Mouse (Mus musculus) cerebellum, postnatal 4 days (tissue): ENCODE results near the gene Gpr15.

Experiments
- DNase-seq, 2 experiments: peaks; one replicate each; pipeline ENCODE4 v3.0.0; 2022; ENCODE audit warnings: low spot score in 2 of 2, mixed read lengths in 1 of 2

Gpr15 gene

GRCm38 (mm10) chr16:58702329-58702932 is 16.4 kb downstream of the Gpr15 start:
- DNase-seq = no peak

GRCm38 (mm10) chr16:58701779-58702178 is 17.1 kb downstream of the Gpr15 start:
- DNase-seq = no peak

DNA sequence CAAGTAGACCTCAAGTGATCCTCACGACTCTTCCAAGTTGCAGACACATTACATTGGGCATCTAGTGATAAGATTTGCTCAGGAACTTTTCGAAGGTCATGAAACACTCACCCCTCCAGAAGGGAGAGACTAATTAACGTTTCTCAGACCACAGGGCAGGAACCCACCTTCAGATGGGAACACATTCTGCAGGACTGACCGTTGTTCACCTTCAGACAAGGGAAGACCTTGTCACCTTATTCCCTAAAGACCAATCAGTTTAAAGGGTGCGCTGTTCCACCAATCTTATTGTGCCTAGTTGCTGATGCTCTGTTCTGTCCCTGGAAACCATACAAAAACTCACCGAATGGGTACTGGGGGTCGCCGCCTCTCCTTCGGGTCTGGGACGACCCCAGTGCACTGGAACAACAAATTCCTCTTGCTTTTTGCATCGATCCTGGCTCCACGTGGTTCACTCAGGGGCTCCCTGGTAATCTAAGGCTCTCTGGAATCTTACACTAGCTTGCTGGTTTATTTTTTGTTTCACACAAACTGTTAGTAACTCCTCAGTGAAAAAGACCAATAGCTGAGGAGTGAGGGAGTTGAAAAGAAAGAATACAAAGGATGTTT is 17.9 kb downstream of the Gpr15 start:
- DNase-seq = no peak

- no peak for DNase-seq
Measured at GRCm38 (mm10) chr16:58700174-58700573, 18.7 kb downstream of the Gpr15 start.

GRCm38 (mm10) chr16:58697261-58697660 is 21.6 kb downstream of the Gpr15 start:
- no peak for DNase-seq

- no peak for DNase-seq
Measured at GRCm38 (mm10) chr16:58696796-58697195, 22.1 kb downstream of the Gpr15 start.

- no peak for DNase-seq
Measured at GRCm38 (mm10) chr16:58694091-58694490, 24.8 kb downstream of the Gpr15 start.

DNA sequence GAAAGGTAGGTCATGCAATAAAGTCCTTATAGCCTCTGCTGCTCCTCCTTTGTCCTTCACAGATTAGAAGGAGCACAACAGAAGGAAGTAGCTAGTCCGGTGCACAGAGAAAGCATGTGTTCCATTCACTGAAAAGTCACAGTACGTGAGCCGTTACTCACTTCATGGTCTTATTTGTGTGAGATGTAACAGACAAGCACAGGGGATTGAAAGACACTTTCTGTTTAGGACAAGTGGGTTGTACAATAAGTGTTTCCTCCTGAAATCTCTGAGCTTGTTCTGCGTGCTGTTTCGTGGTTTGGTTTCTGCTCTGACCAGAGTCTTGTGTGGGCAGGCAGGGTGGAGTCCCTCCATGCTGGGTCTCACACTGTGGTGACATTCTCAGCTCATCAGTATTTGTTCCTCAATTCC is 28.5 kb downstream of the Gpr15 start:
- DNase-seq = no peak

DNA sequence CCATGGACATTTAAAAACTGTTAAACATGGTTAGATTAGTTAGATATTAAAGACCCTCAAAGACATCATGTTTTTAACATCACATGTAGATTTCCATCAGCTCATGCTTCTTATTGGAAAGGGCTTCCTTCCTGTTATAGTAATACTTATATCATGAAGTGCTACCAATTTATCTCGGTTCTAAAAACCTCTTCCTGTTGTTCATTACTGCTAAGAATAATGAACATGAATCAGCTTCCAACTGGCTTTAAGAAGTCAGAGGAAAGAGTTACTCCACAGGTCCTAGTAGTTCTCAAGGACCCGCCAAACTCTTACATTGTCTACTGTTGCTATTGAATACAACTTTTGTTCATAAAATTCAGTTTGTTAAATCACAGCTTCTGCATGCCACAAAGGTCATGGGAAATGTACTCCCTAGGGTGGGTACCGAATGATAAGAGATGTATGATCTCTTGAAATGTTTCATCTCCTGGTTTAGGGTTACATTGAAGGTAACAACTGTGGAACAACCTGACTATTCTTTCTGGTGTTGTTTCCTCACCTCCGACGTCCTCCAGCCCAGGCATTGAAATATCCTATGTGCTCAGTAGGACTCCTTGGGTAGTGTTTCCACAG is 29.2 kb downstream of the Gpr15 start:
- no peak for DNase-seq

DNA sequence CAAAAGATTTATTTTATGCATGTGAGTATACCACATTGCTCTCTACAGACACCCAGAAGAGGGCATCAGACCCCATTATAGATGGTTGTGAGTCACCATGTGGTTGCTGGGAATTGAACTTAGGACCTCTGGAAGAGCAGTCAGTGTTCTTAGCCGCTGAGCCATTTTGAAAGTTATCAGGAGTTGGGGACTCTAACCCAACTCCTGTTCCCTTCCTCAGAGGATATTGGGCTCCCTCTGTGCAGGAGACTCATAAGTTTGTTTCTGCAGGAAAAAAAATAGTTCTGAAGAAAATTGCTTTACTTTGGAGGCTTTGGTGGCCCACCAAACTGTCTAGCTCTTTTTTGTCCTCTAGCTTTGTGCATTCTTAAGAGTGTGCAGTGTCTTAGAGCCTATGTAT is 30.3 kb downstream of the Gpr15 start:
- DNase-seq = no peak

DNA sequence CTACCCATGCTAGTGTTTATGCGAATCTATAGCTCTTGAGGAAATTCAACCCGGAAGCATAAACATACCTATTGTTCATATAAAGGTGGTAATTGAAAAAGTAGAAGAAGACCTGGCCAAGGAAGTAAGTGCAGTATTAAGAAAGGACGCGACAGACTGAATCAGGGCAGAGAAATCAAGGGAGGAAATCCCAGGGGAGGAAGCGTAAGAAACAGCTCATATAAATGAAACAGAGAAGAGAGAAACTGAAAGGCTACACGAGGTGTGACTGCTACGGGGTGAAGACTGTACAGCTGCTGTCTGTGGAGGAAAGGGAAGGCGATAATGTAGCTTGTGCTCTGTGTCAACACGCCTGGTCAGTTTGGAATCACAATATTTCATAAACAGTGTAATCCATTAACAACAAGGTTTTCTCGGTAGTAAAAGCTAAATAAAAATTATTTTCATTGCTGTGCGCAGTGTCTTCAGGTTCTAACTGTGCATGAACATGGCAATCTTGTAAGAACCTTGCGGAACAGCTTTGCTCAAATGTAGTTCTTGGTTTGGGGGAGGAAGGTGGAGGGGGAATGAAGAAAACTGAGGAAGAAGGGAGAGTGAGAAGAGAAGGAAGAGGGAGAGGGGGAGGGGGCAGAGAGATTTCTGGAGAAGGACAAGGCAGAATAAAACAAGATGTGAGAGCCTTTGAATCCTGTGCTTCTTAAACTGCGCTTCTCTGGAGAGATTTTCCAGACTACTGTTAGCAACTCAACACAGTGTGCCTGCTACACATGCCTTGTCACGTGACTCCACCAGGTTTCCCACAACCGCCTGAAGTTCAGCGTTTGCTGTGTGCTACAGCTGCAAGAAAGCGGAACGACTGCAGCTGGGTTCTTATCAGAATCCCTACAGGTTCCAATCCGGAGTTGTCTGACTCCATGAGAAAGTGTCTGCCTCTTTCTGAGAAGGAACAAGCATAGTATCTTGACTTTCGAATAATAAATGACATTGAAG is 33.0 kb downstream of the Gpr15 start:
- DNase-seq = no peak

- DNase-seq = no peak
Measured at GRCm38 (mm10) chr16:58684537-58684936, 34.3 kb downstream of the Gpr15 start.

GRCm38 (mm10) chr16:58683911-58684310 is 35.0 kb downstream of the Gpr15 start:
- DNase-seq = no peak

- no peak for DNase-seq
Measured at GRCm38 (mm10) chr16:58682870-58683269, 36.0 kb downstream of the Gpr15 start.

DNA sequence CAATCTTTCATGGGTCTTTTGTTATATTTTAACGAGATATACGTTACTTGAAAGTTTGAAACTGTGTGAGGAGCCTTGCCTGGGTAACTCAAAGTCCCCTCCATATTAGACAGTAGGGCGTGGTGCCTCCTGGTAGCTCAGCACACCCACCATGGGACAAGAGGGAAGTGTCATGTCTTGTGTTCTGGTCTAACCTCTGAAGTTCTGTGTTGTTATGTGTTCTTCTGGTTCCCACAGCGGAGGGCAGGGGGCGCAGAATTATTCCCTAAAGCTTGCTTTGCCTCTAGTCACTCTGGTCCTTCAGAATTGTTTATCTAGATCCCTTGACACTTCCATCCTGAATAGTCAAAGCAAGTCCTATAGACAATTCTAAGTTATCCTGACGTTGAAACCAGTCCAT is 36.8 kb downstream of the Gpr15 start:
- DNase-seq = no peak

- no peak for DNase-seq
Measured at GRCm38 (mm10) chr16:58678660-58679059, 40.2 kb downstream of the Gpr15 start.

DNA sequence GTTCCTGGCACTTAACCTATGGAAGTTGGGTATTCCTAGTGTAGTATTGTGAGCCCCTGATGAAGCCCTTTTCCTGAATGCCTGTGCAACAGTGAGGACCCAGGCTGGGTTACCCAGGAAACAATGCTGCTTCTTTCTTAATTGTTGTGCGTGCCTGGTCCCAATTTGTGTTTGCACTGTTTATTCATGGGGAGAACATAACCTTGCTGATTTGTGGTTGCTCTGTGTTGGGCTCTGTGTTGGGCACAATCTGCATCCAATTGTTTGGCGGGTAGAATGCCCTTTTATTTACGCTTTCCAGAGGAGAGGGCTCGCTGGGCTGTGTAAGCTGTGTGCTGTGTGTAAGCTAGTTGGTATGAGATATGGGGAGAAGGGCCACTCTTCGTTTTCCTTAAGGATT is 41.4 kb downstream of the Gpr15 start:
- no peak for DNase-seq

DNA sequence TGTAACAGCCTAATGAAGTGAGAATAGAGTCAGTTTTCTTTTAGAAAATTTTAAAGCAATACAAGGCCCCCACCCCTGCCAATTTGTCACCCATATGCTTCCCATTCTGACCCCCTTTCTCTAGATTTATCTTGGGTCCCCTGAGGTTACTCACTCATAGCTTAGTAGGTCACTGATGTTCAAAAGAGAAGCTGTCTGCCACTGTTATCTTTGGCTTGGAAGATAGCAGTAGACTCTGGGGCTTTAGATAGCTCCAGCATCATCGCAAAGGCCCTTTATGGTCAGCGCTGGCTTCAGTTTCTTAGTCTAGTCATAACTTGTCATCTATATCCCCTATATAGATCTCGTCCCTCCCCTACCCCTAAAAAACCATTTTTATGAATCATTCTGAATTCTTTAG is 42.2 kb downstream of the Gpr15 start:
- no peak for DNase-seq

- no peak for DNase-seq
Measured at GRCm38 (mm10) chr16:58676156-58676555, 42.7 kb downstream of the Gpr15 start.

DNA sequence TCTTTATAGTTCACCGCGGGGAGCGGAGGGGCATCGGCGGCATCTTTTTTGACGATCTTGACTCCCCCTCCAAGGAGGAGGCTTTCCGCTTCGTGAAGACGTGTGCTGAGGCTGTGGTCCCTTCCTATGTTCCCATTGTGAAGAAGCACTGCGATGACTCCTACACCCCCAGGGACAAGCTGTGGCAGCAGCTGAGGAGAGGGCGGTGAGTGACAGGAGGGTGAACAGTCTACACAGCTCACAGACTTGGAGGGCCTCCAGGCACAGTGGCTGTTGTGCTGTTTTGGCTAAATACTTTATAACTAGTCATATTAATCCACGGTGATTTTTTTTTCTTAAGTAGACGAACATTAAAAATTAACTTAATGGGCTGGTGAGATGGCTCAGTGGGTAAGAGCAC is 43.6 kb downstream of the Gpr15 start:
- DNase-seq = no peak

DNA sequence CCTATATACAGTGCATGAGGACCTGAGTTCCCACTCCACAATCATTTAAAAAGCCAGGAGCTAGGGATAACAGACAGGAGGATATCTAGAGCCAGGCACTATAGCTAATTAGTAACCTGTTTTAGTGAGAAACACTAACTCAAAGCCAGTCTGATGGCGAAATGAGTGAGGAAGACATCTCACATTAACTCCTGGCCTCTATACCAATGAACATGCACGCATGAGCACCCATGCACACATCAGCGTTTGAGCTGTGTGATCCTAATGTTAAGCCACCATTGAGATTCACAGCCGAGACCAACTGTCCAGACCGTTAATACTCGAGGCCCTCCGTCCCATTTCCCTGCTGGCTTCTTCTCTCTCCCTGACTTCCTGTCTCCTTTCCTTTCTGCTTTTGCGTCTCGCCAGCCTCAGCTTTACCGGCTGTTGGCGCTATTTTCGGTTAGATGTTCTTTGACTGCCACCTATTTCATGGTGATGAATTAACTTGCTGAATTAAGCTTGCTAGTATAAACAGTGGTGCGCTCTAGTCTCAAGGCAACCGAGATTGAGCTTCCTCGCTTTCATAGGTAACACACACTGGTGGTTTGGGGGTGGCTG is 45.0 kb downstream of the Gpr15 start:
- DNase-seq = no peak

DNA sequence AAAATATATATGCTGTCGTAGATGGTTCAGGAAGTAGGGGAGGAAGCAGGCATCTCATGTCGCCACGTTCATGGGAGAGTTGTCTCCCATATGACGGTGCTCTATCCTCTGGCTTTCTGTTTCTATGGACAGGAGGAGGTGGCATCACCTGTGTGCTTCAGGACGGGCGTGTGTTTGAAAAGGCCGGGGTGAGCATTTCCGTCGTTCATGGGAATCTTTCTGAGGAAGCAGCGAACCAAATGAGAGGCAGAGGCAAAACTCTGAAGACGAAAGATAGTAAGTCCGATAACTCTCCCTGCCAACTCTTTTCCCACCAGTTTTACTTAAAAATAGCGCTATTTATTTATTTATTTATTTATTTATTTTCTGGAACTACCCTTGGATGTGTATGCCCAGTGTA is 46.5 kb downstream of the Gpr15 start:
- no peak for DNase-seq
